In genomic region chr12:28589090-28589868, GRCm38 (mm10) we compare ENCODE assay signal across 8 mouse cellular contexts. TPM values are rescaled to one million over a fixed set of nuclear protein-coding genes. Genes with fewer than 3 reads are reported as not detected.
DNase-seq lines count a peak whose midpoint lies in the region; ATAC-seq and TF ChIP-seq lines count a peak whose summit lies in the region.

No protein-coding gene starts in this region.

- TF ChIP-seq CTCF in Patski (IDR thresholded peaks at IDR 0.05): peak; percentile 93

- H3K9me3 ChIP-seq in hindbrain, embryonic 12.5 days (replicated peaks): no peaks in the 10 kb centered on the region

- H3K36me3 ChIP-seq in hindbrain, embryonic 12.5 days: no peaks in the 10 kb centered on the region

- H3K4me3 ChIP-seq in hindbrain, embryonic 12.5 days: peak overlapping the region; percentile 36

- WGBS in hindbrain, embryonic 12.5 days: 9% methylated on average over 24 of the region's 24 CpGs

- H3K4me1 ChIP-seq in hindbrain, embryonic 12.5 days: peaks cover 29% of the 10 kb centered on the region

- H3K9ac ChIP-seq in hindbrain, embryonic 12.5 days: peak overlapping the region; percentile 42; the same call in 1 of the 2 replicates

- CTCF ChIA-PET in Patski (lab: Charles Lee): no interaction called here

- H3K27ac ChIP-seq in hindbrain, embryonic 12.5 days: peak overlapping the region; percentile 74

- peak; percentile 96 for ATAC-seq in Patski
- peak; percentile 94 for ATAC-seq in hindbrain, embryonic 12.5 days (ENCODE audit: low FRiP score)

- POLR2A ChIA-PET in Patski (lab: Charles Lee): no interaction called here

- DNase-seq in Patski (ENCODE audit: low read depth, low spot score): peak; percentile 42
- peak; percentile 94 for DNase-seq in cerebellum, adult 9-11 months
- peak; percentile 86 to 91 for DNase-seq in frontal cortex, postnatal 14 days (ENCODE audit: low spot score in 2 of 2)
- DNase-seq in layer of hippocampus, postnatal 14 days (ENCODE audit: low spot score in 2 of 2): peak; percentile 91 to 94
- DNase-seq in lung, postnatal 10 days: peak; percentile 90
- peak; percentile 94 for DNase-seq in retina, embryonic 14.5 days (ENCODE audit: low spot score)
- peak; percentile 57 to 67 for DNase-seq in thymus, postnatal 36 days

- peaks cover 9% of the 10 kb centered on the region for H3K27me3 ChIP-seq in Patski
- H3K27me3 ChIP-seq in hindbrain, embryonic 12.5 days: no peaks in the 10 kb centered on the region

- H3K4me2 ChIP-seq in hindbrain, embryonic 12.5 days (replicated peaks): peak overlapping the region; percentile 58

- in situ Hi-C loops in Patski (cut with MboI; ENCODE audit: low pct_unique_long_range_greater_than_20kb): loop anchor here (25.0 kb wide), 1 partner anchor 548 kb away; no protein-coding TSS in a partner anchor

RNA-seq across cellular contexts. Expression of gene Allc, which starts 7.0 kb away (rescaled TPM):
- polyA plus RNA-seq in Patski (2021): not detected
- polyA plus RNA-seq in hindbrain, embryonic 12.5 days (2016; fragmentation: Nextera tagmentation; extraction: Ambion mirVana): not detected in 2 replicates
- under 1 TPM; 0.74 to 0.78 TPM for total RNA-seq in layer of hippocampus, postnatal 14 days (2021)

RNA-seq across cellular contexts. Expression of gene Colec11, which starts 33.9 kb away (rescaled TPM):
- polyA plus RNA-seq in Patski (2021): 0.06 TPM
- 0.35 and 0.60 TPM in 2 replicates for polyA plus RNA-seq in hindbrain, embryonic 12.5 days (2016; fragmentation: Nextera tagmentation; extraction: Ambion mirVana)
- under 1 TPM; 0.69 to 0.88 TPM for total RNA-seq in layer of hippocampus, postnatal 14 days (2021)

RNA-seq across cellular contexts. Expression of gene Dcdc2c, which starts 37.1 kb away (rescaled TPM):
- polyA plus RNA-seq in Patski (2021): 0.06 TPM
- polyA plus RNA-seq in hindbrain, embryonic 12.5 days (2016; fragmentation: Nextera tagmentation; extraction: Ambion mirVana): 0.14 TPM in 1 of 2 replicates, not detected in the other
- under 1 TPM; 0.21 to 0.95 TPM for total RNA-seq in layer of hippocampus, postnatal 14 days (2021)

RNA-seq across cellular contexts. Expression of gene Rps7, which starts 46.5 kb away (rescaled TPM):
- 526 TPM for polyA plus RNA-seq in Patski (2021)
- polyA plus RNA-seq in hindbrain, embryonic 12.5 days (2016; fragmentation: Nextera tagmentation; extraction: Ambion mirVana): 614 and 629 TPM in 2 replicates
- total RNA-seq in layer of hippocampus, postnatal 14 days (2021): 100 to 1,000 TPM; 273 to 291 TPM

Comparison
In these comparisons a context has a peak if more than half of its experiments do, and no peak if none do; other contexts are left out.
1. Peak in every context shown above with its lines: DNase-seq, ATAC-seq, H3K4me3 ChIP-seq and H3K27ac ChIP-seq.
2. DNase-seq: peak in every context shown above with its lines; median percentile 94 in cerebellum, adult 9-11 months; 94 in retina, embryonic 14.5 days; 92 in layer of hippocampus, postnatal 14 days; 90 in lung, postnatal 10 days; 88 in frontal cortex, postnatal 14 days; 62 in thymus, postnatal 36 days; 42 in Patski.